Mouse (Mus musculus): Measurements from ENCODE around the gene Bicral. TPM values are rescaled to one million over a fixed set of nuclear protein-coding genes. Genes with fewer than 3 reads are reported as not detected.

The Bicral gene
- polyA plus RNA-seq, 1 experiment from 2014 or later = 10.8 TPM

DNA sequence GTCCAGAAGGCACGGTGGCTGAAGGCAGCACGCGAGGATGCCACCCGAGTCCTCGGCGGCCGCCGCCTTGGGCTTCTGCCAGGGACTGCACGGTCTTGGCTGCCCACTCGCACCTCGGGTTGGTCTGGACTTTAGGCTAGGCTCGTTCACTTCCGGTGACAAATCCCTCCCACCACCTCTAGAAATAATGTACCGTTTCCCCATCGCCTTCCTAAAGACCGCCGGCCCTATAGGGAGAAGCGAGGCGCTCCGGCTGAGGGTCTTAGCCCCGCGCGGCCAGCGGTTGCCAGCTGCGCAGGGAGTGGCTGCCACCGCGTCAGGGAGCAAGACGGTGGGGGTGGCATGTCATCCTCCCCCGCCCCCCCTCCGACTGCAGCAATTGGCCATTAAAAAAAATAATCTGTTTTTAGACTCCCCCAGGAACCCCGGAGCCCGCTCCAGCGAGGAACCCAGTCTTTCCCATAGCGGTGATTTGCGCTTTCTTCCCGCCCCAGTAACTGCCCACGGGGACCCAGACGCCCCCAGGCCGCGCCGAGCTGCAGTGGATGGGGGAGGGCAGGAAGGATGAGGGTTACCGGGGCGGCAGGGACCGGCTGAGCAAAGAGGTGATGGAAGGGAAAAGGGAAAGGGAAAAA lies 31.3 kb upstream of the Bicral start:
- WGBS = under 1% methylated on average over 43 of the region's 44 CpGs
- Histone ChIP-seq H3K9me3 (ENCODE audit: control insufficient read depth, low read length) (no peaks in the 10 kb centered on the region), H3K9ac (replicated peaks; ENCODE audit: low read depth, low read length) (peak overlapping the region; percentile 72), H3K27me3 (ENCODE audit: control insufficient read depth, insufficient read depth, low read length) (no peaks in the 10 kb centered on the region), H3K4me3 (ENCODE audit: low read depth, low read length) (peak overlapping the region; percentile 93), H3K27ac (ENCODE audit: low read depth, low read length) (peak overlapping the region; percentile 90), H3K36me3 (ENCODE audit: control insufficient read depth, insufficient read depth, low read length) (no peaks in the 10 kb centered on the region; the same call in 1 of the 2 replicates), H3K4me1 (ENCODE audit: control insufficient read depth, insufficient read depth, low read length) (peaks cover 23% of the 10 kb centered on the region), H3K4me2 (ENCODE audit: low read depth, low read length) (peak overlapping the region; percentile 80)
- ATAC-seq (ENCODE audit: low read depth) = peak; percentile 59

DNA sequence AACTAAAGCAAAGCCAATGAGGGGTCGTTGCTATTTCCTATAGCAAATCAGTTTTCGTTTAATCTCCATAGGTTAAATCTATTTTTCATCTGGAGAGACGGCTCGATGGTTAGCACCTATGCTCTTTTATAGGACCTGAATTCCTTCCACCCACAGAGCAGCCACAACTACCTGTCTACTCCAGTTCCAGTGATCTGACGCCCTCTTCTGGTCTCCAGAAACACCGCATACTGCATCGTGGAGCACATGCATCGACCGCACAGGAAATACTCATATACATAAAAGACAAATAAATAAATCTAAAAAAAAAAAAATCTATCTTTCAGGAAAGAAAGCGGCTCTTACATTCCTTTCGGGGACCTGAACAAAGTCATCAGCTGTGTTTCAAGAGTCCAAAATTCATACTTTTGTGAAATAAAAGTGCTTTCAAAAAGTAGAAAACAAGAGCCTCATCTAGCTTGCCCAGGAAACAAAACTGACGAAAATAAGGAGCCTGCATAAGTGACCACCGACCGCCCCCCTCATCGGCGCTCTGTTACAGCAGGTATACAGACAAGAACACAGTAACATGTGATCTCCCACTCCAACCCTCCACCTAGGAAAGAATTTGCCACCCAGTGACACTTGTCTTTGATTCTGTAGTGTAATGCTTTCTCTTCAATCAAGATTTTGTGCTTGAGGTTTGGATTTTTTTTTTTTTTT lies 30.4 kb upstream of the Bicral start:
- ATAC-seq (ENCODE audit: low read depth) = no peak

GRCm38 (mm10) chr17:46885910-46886643 lies 27.8 kb upstream of the Bicral start:
- H3K4me2 ChIP-seq (ENCODE audit: low read depth, low read length) = no peak overlapping the region
- H3K27ac ChIP-seq (ENCODE audit: low read depth, low read length) = no peak overlapping the region
- no peaks in the 10 kb centered on the region for H3K9me3 ChIP-seq (ENCODE audit: control insufficient read depth, low read length)
- no peaks in the 10 kb centered on the region for H3K4me1 ChIP-seq (ENCODE audit: control insufficient read depth, insufficient read depth, low read length)
- no peaks in the 10 kb centered on the region for H3K36me3 ChIP-seq (ENCODE audit: control insufficient read depth, insufficient read depth, low read length)
- ATAC-seq (ENCODE audit: low read depth) = no peak
- WGBS = 67% methylated on average over 17 of the region's 17 CpGs
- no peak overlapping the region for H3K9ac ChIP-seq (replicated peaks; ENCODE audit: low read depth, low read length)
- no peak overlapping the region for H3K4me3 ChIP-seq (ENCODE audit: low read depth, low read length)
- H3K27me3 ChIP-seq (ENCODE audit: control insufficient read depth, insufficient read depth, low read length) = no peaks in the 10 kb centered on the region

More for the DNA sequence above, 30.4 kb upstream of the Bicral start:
- Histone ChIP-seq H3K9ac (replicated peaks; ENCODE audit: low read depth, low read length) (peak overlapping the region; percentile 72), H3K27ac (ENCODE audit: low read depth, low read length) (peak overlapping the region; percentile 90), H3K27me3 (ENCODE audit: control insufficient read depth, insufficient read depth, low read length) (no peaks in the 10 kb centered on the region), H3K4me1 (ENCODE audit: control insufficient read depth, insufficient read depth, low read length) (peaks cover 23% of the 10 kb centered on the region), H3K36me3 (ENCODE audit: control insufficient read depth, insufficient read depth, low read length) (no peaks in the 10 kb centered on the region; the same call in 1 of the 2 replicates), H3K4me2 (ENCODE audit: low read depth, low read length) (peak overlapping the region; percentile 80), H3K4me3 (ENCODE audit: low read depth, low read length) (peak overlapping the region; percentile 93), H3K9me3 (ENCODE audit: control insufficient read depth, low read length) (no peaks in the 10 kb centered on the region)
- WGBS = 34% methylated on average over 16 of the region's 16 CpGs

GRCm38 (mm10) chr17:46885218-46885909 lies 27.1 kb upstream of the Bicral start:
- Histone ChIP-seq H3K9me3 (ENCODE audit: control insufficient read depth, low read length) (no peaks in the 10 kb centered on the region), H3K27ac (ENCODE audit: low read depth, low read length) (no peak overlapping the region), H3K36me3 (ENCODE audit: control insufficient read depth, insufficient read depth, low read length) (no peaks in the 10 kb centered on the region), H3K4me1 (ENCODE audit: control insufficient read depth, insufficient read depth, low read length) (no peaks in the 10 kb centered on the region), H3K27me3 (ENCODE audit: control insufficient read depth, insufficient read depth, low read length) (no peaks in the 10 kb centered on the region), H3K9ac (replicated peaks; ENCODE audit: low read depth, low read length) (no peak overlapping the region), H3K4me2 (ENCODE audit: low read depth, low read length) (no peak overlapping the region), H3K4me3 (ENCODE audit: low read depth, low read length) (no peak overlapping the region)
- no peak for ATAC-seq (ENCODE audit: low read depth)
- WGBS = 86% methylated on average over 11 of the region's 11 CpGs

GRCm38 (mm10) chr17:46884766-46885165 lies 26.5 kb upstream of the Bicral start:
- ATAC-seq (ENCODE audit: low read depth) = no peak
- Histone ChIP-seq H3K36me3 (ENCODE audit: control insufficient read depth, insufficient read depth, low read length) (no peaks in the 10 kb centered on the region), H3K4me2 (ENCODE audit: low read depth, low read length) (no peak overlapping the region), H3K9ac (replicated peaks; ENCODE audit: low read depth, low read length) (no peak overlapping the region), H3K27me3 (ENCODE audit: control insufficient read depth, insufficient read depth, low read length) (no peaks in the 10 kb centered on the region), H3K9me3 (ENCODE audit: control insufficient read depth, low read length) (no peaks in the 10 kb centered on the region), H3K27ac (ENCODE audit: low read depth, low read length) (no peak overlapping the region), H3K4me1 (ENCODE audit: control insufficient read depth, insufficient read depth, low read length) (no peaks in the 10 kb centered on the region), H3K4me3 (ENCODE audit: low read depth, low read length) (no peak overlapping the region)
- 95% methylated on average over 6 of the region's 6 CpGs for WGBS

DNA sequence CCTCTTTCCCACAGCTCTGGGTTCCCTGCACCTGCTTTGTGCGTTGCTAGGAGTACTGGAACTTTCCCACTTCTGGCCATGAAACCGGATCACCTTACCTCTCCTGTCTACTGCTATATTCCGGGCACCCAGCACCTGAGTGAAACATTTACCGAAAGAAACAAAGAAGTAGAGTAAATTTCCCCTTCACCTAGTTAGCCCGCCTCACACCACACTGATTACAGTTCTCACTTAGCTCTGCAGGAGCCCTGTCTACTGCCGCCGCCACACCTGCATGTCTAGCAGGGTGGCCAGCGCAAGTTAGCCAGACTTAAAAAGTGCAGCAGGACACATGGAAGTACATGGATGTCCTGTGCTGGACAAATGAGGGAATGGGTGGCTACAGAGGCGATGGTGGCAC lies 24.8 kb upstream of the Bicral start:
- 91% methylated on average over 9 of the region's 9 CpGs for WGBS
- no peaks in the 10 kb centered on the region for H3K36me3 ChIP-seq (ENCODE audit: control insufficient read depth, insufficient read depth, low read length)
- no peak overlapping the region for H3K9ac ChIP-seq (replicated peaks; ENCODE audit: low read depth, low read length)
- H3K27ac ChIP-seq (ENCODE audit: low read depth, low read length) = no peak overlapping the region
- no peak for ATAC-seq (ENCODE audit: low read depth)
- no peaks in the 10 kb centered on the region for H3K9me3 ChIP-seq (ENCODE audit: control insufficient read depth, low read length)
- H3K27me3 ChIP-seq (ENCODE audit: control insufficient read depth, insufficient read depth, low read length) = no peaks in the 10 kb centered on the region
- no peaks in the 10 kb centered on the region for H3K4me1 ChIP-seq (ENCODE audit: control insufficient read depth, insufficient read depth, low read length)
- H3K4me2 ChIP-seq (ENCODE audit: low read depth, low read length) = no peak overlapping the region
- no peak overlapping the region for H3K4me3 ChIP-seq (ENCODE audit: low read depth, low read length)

- H3K4me2 ChIP-seq (ENCODE audit: low read depth, low read length) = no peak overlapping the region
- H3K4me1 ChIP-seq (ENCODE audit: control insufficient read depth, insufficient read depth, low read length) = no peaks in the 10 kb centered on the region
- no peaks in the 10 kb centered on the region for H3K9me3 ChIP-seq (ENCODE audit: control insufficient read depth, low read length)
- 83% methylated on average over 6 of the region's 6 CpGs for WGBS
- H3K27ac ChIP-seq (ENCODE audit: low read depth, low read length) = no peak overlapping the region
- no peak overlapping the region for H3K4me3 ChIP-seq (ENCODE audit: low read depth, low read length)
- H3K9ac ChIP-seq (replicated peaks; ENCODE audit: low read depth, low read length) = no peak overlapping the region
- no peaks in the 10 kb centered on the region for H3K27me3 ChIP-seq (ENCODE audit: control insufficient read depth, insufficient read depth, low read length)
- no peak for ATAC-seq (ENCODE audit: low read depth)
- no peaks in the 10 kb centered on the region for H3K36me3 ChIP-seq (ENCODE audit: control insufficient read depth, insufficient read depth, low read length)
Measured at GRCm38 (mm10) chr17:46881728-46882127, 23.4 kb upstream of the Bicral start.

DNA sequence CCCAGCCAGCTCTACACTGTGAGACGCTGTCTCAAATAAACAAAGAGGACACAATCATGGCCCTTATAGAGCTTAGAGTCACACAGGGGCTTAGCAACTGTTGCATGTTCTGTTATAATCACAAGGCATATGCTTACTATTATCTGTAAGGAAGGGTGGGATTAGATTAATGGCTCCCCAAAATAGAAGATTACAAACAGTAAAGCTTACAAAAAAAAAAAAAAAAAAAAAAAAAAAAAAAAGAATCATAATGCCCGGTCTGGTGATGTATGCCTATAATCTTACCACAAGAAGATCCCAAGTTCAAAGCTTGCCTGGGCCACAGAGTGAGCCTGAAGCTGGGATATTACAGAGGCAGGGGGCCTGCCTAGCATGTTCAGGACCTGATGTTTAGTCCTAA lies 22.0 kb upstream of the Bicral start:
- H3K4me1 ChIP-seq (ENCODE audit: control insufficient read depth, insufficient read depth, low read length) = no peaks in the 10 kb centered on the region
- no peaks in the 10 kb centered on the region for H3K27me3 ChIP-seq (ENCODE audit: control insufficient read depth, insufficient read depth, low read length)
- no peak for ATAC-seq (ENCODE audit: low read depth)
- 73% methylated on average over 2 of the region's 2 CpGs for WGBS
- H3K9ac ChIP-seq (replicated peaks; ENCODE audit: low read depth, low read length) = no peak overlapping the region
- no peaks in the 10 kb centered on the region for H3K9me3 ChIP-seq (ENCODE audit: control insufficient read depth, low read length)
- no peaks in the 10 kb centered on the region for H3K36me3 ChIP-seq (ENCODE audit: control insufficient read depth, insufficient read depth, low read length)
- H3K4me3 ChIP-seq (ENCODE audit: low read depth, low read length) = no peak overlapping the region
- peak overlapping the region; percentile 39 for H3K27ac ChIP-seq (ENCODE audit: low read depth, low read length)
- H3K4me2 ChIP-seq (ENCODE audit: low read depth, low read length) = no peak overlapping the region
